Mouse (Mus musculus): ENCODE data around the gene Rap2c. TPM values are rescaled to one million over a fixed set of nuclear protein-coding genes. Genes with fewer than 3 reads are reported as not detected.

Gene Rap2c
- polyA plus RNA-seq, 1 experiment from 2014 or later, result 29.1 TPM

GRCm38 (mm10) chrX:51019884-51020283 is 2.1 kb upstream of the Rap2c start:
- DNase-seq (ENCODE audit: low read depth, low spot score) (no peak), ATAC-seq (peak; percentile 65)
- peaks cover 4% of the 10 kb centered on the region for H3K27me3 ChIP-seq
- peak; percentile 60 for TF ChIP-seq CTCF (IDR thresholded peaks at IDR 0.05)
- ChIA-PET CTCF (no interaction called here), POLR2A (no interaction called here)
- in situ Hi-C loops (cut with MboI; ENCODE audit: low pct_unique_long_range_greater_than_20kb), result no loop called here

- ATAC-seq, result peak; percentile 70
- peaks cover 13% of the 10 kb centered on the region for H3K27me3 ChIP-seq
- in situ Hi-C loops (cut with MboI; ENCODE audit: low pct_unique_long_range_greater_than_20kb), result no loop called here
- TF ChIP-seq CTCF (IDR thresholded peaks at IDR 0.05), result no peak
- no peak for DNase-seq (ENCODE audit: low read depth, low spot score)
- POLR2A ChIA-PET, result interaction anchor here (0.6 to 0.7 kb wide), 3 partner anchors 387 to 1770 kb away, joined by 3 to 4 read pairs (median 3); no protein-coding TSS in a partner anchor
- CTCF ChIA-PET, result no interaction called here
These were observed 965 bp upstream of the Rap2c start for GRCm38 (mm10) chrX:51018786-51019179.

GRCm38 (mm10) chrX:51016926-51017325 is 892 bp downstream of the Rap2c start:
- in situ Hi-C loops (cut with MboI; ENCODE audit: low pct_unique_long_range_greater_than_20kb), result no loop called here
- no peak for ATAC-seq
- ChIA-PET CTCF (no interaction called here), POLR2A (no interaction called here)
- peaks cover 25% of the 10 kb centered on the region for H3K27me3 ChIP-seq
- DNase-seq (ENCODE audit: low read depth, low spot score), result no peak
- TF ChIP-seq CTCF (IDR thresholded peaks at IDR 0.05), result no peak

GRCm38 (mm10) chrX:51012280-51012679 is 5.5 kb downstream of the Rap2c start:
- in situ Hi-C loops (cut with MboI; ENCODE audit: low pct_unique_long_range_greater_than_20kb), result no loop called here
- ChIA-PET POLR2A (no interaction called here), CTCF (no interaction called here)
- ATAC-seq (no peak), DNase-seq (ENCODE audit: low read depth, low spot score) (no peak)
- peaks cover 53% of the 10 kb centered on the region for H3K27me3 ChIP-seq
- TF ChIP-seq CTCF (IDR thresholded peaks at IDR 0.05), result no peak

- in situ Hi-C loops (cut with MboI; ENCODE audit: low pct_unique_long_range_greater_than_20kb), result no loop called here
- no peak for TF ChIP-seq CTCF (IDR thresholded peaks at IDR 0.05)
- DNase-seq (ENCODE audit: low read depth, low spot score), result no peak
- no peak for ATAC-seq
- H3K27me3 ChIP-seq, result peaks cover 66% of the 10 kb centered on the region
- ChIA-PET POLR2A (no interaction called here), CTCF (interaction anchor here (1.2 kb wide), 1 partner anchor 11 kb away, joined by 3 read pairs; no protein-coding TSS in a partner anchor)
These were observed 7.5 kb downstream of the Rap2c start for GRCm38 (mm10) chrX:51010323-51010722.

GRCm38 (mm10) chrX:51000791-51001190 is 17.0 kb downstream of the Rap2c start:
- no peak for ATAC-seq
- CTCF ChIA-PET, result no interaction called here
- in situ Hi-C loops (cut with MboI; ENCODE audit: low pct_unique_long_range_greater_than_20kb), result no loop called here
- TF ChIP-seq CTCF (IDR thresholded peaks at IDR 0.05), result no peak
- no peak for DNase-seq (ENCODE audit: low read depth, low spot score)
- POLR2A ChIA-PET, result no interaction called here
- H3K27me3 ChIP-seq, result peaks cover 36% of the 10 kb centered on the region

- POLR2A ChIA-PET, result no interaction called here
- ATAC-seq, result no peak
- TF ChIP-seq CTCF (IDR thresholded peaks at IDR 0.05), result no peak
- in situ Hi-C loops (cut with MboI; ENCODE audit: low pct_unique_long_range_greater_than_20kb), result no loop called here
- peaks cover 17% of the 10 kb centered on the region for H3K27me3 ChIP-seq
- CTCF ChIA-PET, result no interaction called here
- no peak for DNase-seq (ENCODE audit: low read depth, low spot score)
These were observed 22.5 kb downstream of the Rap2c start for GRCm38 (mm10) chrX:50995310-50995709.

- no peak for DNase-seq (ENCODE audit: low read depth, low spot score)
- CTCF ChIA-PET, result no interaction called here
- H3K27me3 ChIP-seq, result peaks cover 8% of the 10 kb centered on the region
- in situ Hi-C loops (cut with MboI; ENCODE audit: low pct_unique_long_range_greater_than_20kb), result no loop called here
- no peak for ATAC-seq
- POLR2A ChIA-PET, result interaction anchor here (0.7 kb wide), 1 partner anchor 8 kb away, joined by 5 read pairs; no protein-coding TSS in a partner anchor
- no peak for TF ChIP-seq CTCF (IDR thresholded peaks at IDR 0.05)
These were observed 26.5 kb downstream of the Rap2c start for GRCm38 (mm10) chrX:50991324-50991723.

GRCm38 (mm10) chrX:50989940-50990339 is 27.9 kb downstream of the Rap2c start:
- DNase-seq (ENCODE audit: low read depth, low spot score), result no peak
- no peak for ATAC-seq
- ChIA-PET CTCF (no interaction called here), POLR2A (no interaction called here)
- in situ Hi-C loops (cut with MboI; ENCODE audit: low pct_unique_long_range_greater_than_20kb), result no loop called here
- H3K27me3 ChIP-seq, result peaks cover 11% of the 10 kb centered on the region
- no peak for TF ChIP-seq CTCF (IDR thresholded peaks at IDR 0.05)

GRCm38 (mm10) chrX:50988581-50988980 is 29.2 kb downstream of the Rap2c start:
- in situ Hi-C loops (cut with MboI; ENCODE audit: low pct_unique_long_range_greater_than_20kb), result no loop called here
- peaks cover 14% of the 10 kb centered on the region for H3K27me3 ChIP-seq
- POLR2A ChIA-PET, result no interaction called here
- no peak for TF ChIP-seq CTCF (IDR thresholded peaks at IDR 0.05)
- CTCF ChIA-PET, result no interaction called here
- ATAC-seq (no peak), DNase-seq (ENCODE audit: low read depth, low spot score) (no peak)

GRCm38 (mm10) chrX:50978428-50978827 is 39.4 kb downstream of the Rap2c start:
- TF ChIP-seq CTCF (IDR thresholded peaks at IDR 0.05), result no peak
- ChIA-PET CTCF (no interaction called here), POLR2A (no interaction called here)
- in situ Hi-C loops (cut with MboI; ENCODE audit: low pct_unique_long_range_greater_than_20kb), result no loop called here
- peaks cover 51% of the 10 kb centered on the region for H3K27me3 ChIP-seq
- no peak for DNase-seq (ENCODE audit: low read depth, low spot score)
- no peak for ATAC-seq

- in situ Hi-C loops (cut with MboI; ENCODE audit: low pct_unique_long_range_greater_than_20kb), result no loop called here
- no peak for ATAC-seq
- CTCF ChIA-PET, result no interaction called here
These were observed 45.7 kb downstream of the Rap2c start for GRCm38 (mm10) chrX:50972145-50972544.

More at GRCm38 (mm10) chrX:50972145-50972544, 45.7 kb downstream of the Rap2c start:
- DNase-seq (ENCODE audit: low read depth, low spot score), result no peak
- TF ChIP-seq CTCF (IDR thresholded peaks at IDR 0.05), result no peak
- peaks cover 28% of the 10 kb centered on the region for H3K27me3 ChIP-seq
- POLR2A ChIA-PET, result no interaction called here
